Mouse (Mus musculus): ENCODE data around the gene Stard3.

The Stard3 gene

GRCm38 (mm10) chr11:98358161-98359083 is at the start of gene Stard3:
Gene Stard3 (plus strand): TSS chr11:98358368.
- peak; percentile 81 for DNase-seq

- DNase-seq: peak; percentile 63
Observed at GRCm38 (mm10) chr11:98313790-98314323, 44.3 kb upstream of the Stard3 start.

- no peak for DNase-seq
Observed at GRCm38 (mm10) chr11:98317479-98317878, 40.7 kb upstream of the Stard3 start.

GRCm38 (mm10) chr11:98318421-98319116 is 39.6 kb upstream of the Stard3 start:
- peak; percentile 47 for DNase-seq

GRCm38 (mm10) chr11:98319120-98319519 is 39.0 kb upstream of the Stard3 start:
- DNase-seq: peak; percentile 57

GRCm38 (mm10) chr11:98319544-98319943 is 38.6 kb upstream of the Stard3 start:
- no peak for DNase-seq

- DNase-seq: no peak
Observed at GRCm38 (mm10) chr11:98319944-98320343, 38.2 kb upstream of the Stard3 start.

- DNase-seq: no peak
Observed at GRCm38 (mm10) chr11:98320381-98320780, 37.8 kb upstream of the Stard3 start.

- DNase-seq: peak; percentile 65
Observed at GRCm38 (mm10) chr11:98320806-98321676, 37.1 kb upstream of the Stard3 start.

- no peak for DNase-seq
Observed at GRCm38 (mm10) chr11:98321677-98322003, 36.5 kb upstream of the Stard3 start.

GRCm38 (mm10) chr11:98322159-98322558 is 36.0 kb upstream of the Stard3 start:
- no peak for DNase-seq

GRCm38 (mm10) chr11:98323136-98323866 is 34.9 kb upstream of the Stard3 start:
- peak; percentile 53 for DNase-seq

- DNase-seq: peak; percentile 46
Observed at GRCm38 (mm10) chr11:98323933-98324332, 34.2 kb upstream of the Stard3 start.

- DNase-seq: peak; percentile 51
Observed at GRCm38 (mm10) chr11:98325191-98325820, 32.9 kb upstream of the Stard3 start.

- no peak for DNase-seq
Observed at GRCm38 (mm10) chr11:98325821-98326218, 32.3 kb upstream of the Stard3 start.

- no peak for DNase-seq
Observed at GRCm38 (mm10) chr11:98326741-98327135, 31.4 kb upstream of the Stard3 start.

- DNase-seq: peak; percentile 68
Observed at GRCm38 (mm10) chr11:98327136-98328030, 30.8 kb upstream of the Stard3 start.

GRCm38 (mm10) chr11:98328031-98328370 is 30.2 kb upstream of the Stard3 start:
- DNase-seq: peak; percentile 71

- DNase-seq: no peak
Observed at GRCm38 (mm10) chr11:98328371-98329069, 29.6 kb upstream of the Stard3 start.
